Comparison of ENCODE assay signal across 26 mouse cellular contexts in genomic region chr3:9408896-9409295, GRCm38 (mm10).
"Had no signal": no experiment of that assay in that cellular context is flagged by ENCODE, and none has a peak within 500 bp of the region (broad histone marks: within the 10 kb centered on the region; RNA-seq: fewer than 3 reads in every experiment).

No protein-coding gene starts in this region.

- H3K4me1 ChIP-seq: embryonic facial prominence, embryonic 12.5 days; forebrain, embryonic 12.5 days; forebrain, embryonic 15.5 days had no signal

- DNase-seq: cerebellum, adult 18-20 months; cerebellum, adult 2 months; cerebellum, adult 8-10 months; cerebellum, adult 9-10 months; cerebellum, adult 9-11 months; cerebellum, postnatal 10 days; cerebellum, postnatal 14 days; cerebellum, postnatal 25 days; cerebellum, postnatal 36 days; embryo, embryonic 11 days; forebrain, postnatal 0 days; gastrocnemius, postnatal 10 days; gastrocnemius, postnatal 14 days; gastrocnemius, postnatal 25 days; gastrocnemius, postnatal 36 days; heart, adult 18-20 months; heart, adult 2 months had no signal

- H3K27me3 ChIP-seq: embryonic facial prominence, embryonic 12.5 days; embryonic facial prominence, embryonic 13.5 days; embryonic facial prominence, embryonic 15.5 days; forebrain, embryonic 12.5 days; forebrain, embryonic 13.5 days; forebrain, embryonic 15.5 days had no signal

- H3K27ac ChIP-seq: embryonic facial prominence, embryonic 10.5 days; embryonic facial prominence, embryonic 12.5 days; embryonic facial prominence, embryonic 13.5 days; embryonic facial prominence, embryonic 15.5 days; forebrain, embryonic 10.5 days; forebrain, embryonic 12.5 days; forebrain, embryonic 13.5 days; forebrain, embryonic 15.5 days; heart, adult 2 months had no signal

- H3K4me3 ChIP-seq: embryonic facial prominence, embryonic 10.5 days; embryonic facial prominence, embryonic 12.5 days; embryonic facial prominence, embryonic 13.5 days; embryonic facial prominence, embryonic 15.5 days; erythroblast, embryonic 14.5 days; forebrain, embryonic 10.5 days; forebrain, embryonic 12.5 days; forebrain, embryonic 13.5 days; forebrain, embryonic 15.5 days; heart, adult 2 months had no signal

- H3K9me3 ChIP-seq: embryonic facial prominence, embryonic 10.5 days; embryonic facial prominence, embryonic 15.5 days; forebrain, embryonic 10.5 days; forebrain, embryonic 12.5 days; forebrain, embryonic 13.5 days; forebrain, embryonic 15.5 days had no signal

- H3K36me3 ChIP-seq: embryonic facial prominence, embryonic 10.5 days; embryonic facial prominence, embryonic 12.5 days; embryonic facial prominence, embryonic 13.5 days; embryonic facial prominence, embryonic 15.5 days; forebrain, embryonic 10.5 days; forebrain, embryonic 12.5 days; forebrain, embryonic 15.5 days had no signal
